Mouse (Mus musculus) CH12.LX (cell line): Measurements from ENCODE around the gene Kif11. TPM values are rescaled to one million over a fixed set of nuclear protein-coding genes. Genes with fewer than 3 reads are reported as not detected.

Source experiments
- DNase-seq: peaks from one replicate; pipeline ENCODE4 v3.0.0-alpha.2; 2013; ENCODE audit errors: extremely low read depth
- H3K27ac ChIP-seq: 2 replicates; pipeline ENCODE4 v1.5.1; 2012; ENCODE audit warnings: low read depth, mild to moderate bottlenecking, control low read depth, moderate library complexity; ENCODE audit not compliant: insufficient read depth
- H3K27me3 ChIP-seq: replicated peaks from 2 replicates; pipeline ENCODE3; 2012; ENCODE audit warnings: inconsistent platforms
- H3K36me3 ChIP-seq, 2 experiments: replicated peaks in 1 of 2; 2 replicates each; pipeline versions ENCODE3 to v1.6.1; 2012; ENCODE audit warnings: inconsistent platforms in 1 of 2, low read length in 1 of 2, mild to moderate bottlenecking in 1 of 2, mixed read lengths in 1 of 2, moderate library complexity in 1 of 2; ENCODE audit not compliant: control insufficient read depth in 1 of 2, insufficient read depth in 1 of 2
- H3K4me1 ChIP-seq, 2 experiments: 2 replicates each; pipeline ENCODE4 v1.6.1; 2012; ENCODE audit warnings: inconsistent platforms in 1 of 2, moderate library complexity in 1 of 2; ENCODE audit not compliant: insufficient read depth in 2 of 2, control insufficient read depth in 1 of 2
- H3K4me2 ChIP-seq: 2 replicates; pipeline ENCODE4 v1.6.1; 2012; ENCODE audit warnings: low read depth, mild to moderate bottlenecking, control low read depth; ENCODE audit not compliant: poor library complexity, insufficient read depth, severe bottlenecking
- H3K4me3 ChIP-seq, 3 experiments: fragments of 150-350 bp in 1 of 3; sonication (generic) in 1 of 3; replicated peaks in 1 of 3; 2 replicates each; pipeline versions ENCODE3 to v1.5.1; 2011 to 2012; ENCODE audit warnings: low read depth in 2 of 3, low read length in 2 of 3, mild to moderate bottlenecking in 2 of 3, moderate library complexity in 2 of 3, control low read depth in 1 of 3, improper control_type of control experiment in 1 of 3, inconsistent platforms in 1 of 3, mixed read lengths in 1 of 3; ENCODE audit not compliant: poor library complexity in 1 of 3
- H3K79me2 ChIP-seq: replicated peaks from 2 replicates; pipeline ENCODE4 v1.6.1; 2012; ENCODE audit warnings: mild to moderate bottlenecking, moderate library complexity; ENCODE audit not compliant: control insufficient read depth, poor library complexity, insufficient read depth, severe bottlenecking; ENCODE audit errors: extremely low read depth
- H3K9ac ChIP-seq: 2 replicates; pipeline ENCODE4 v1.6.1; 2012; ENCODE audit warnings: low read depth, mild to moderate bottlenecking, control low read depth, moderate library complexity; ENCODE audit not compliant: insufficient read depth
- H3K9me3 ChIP-seq: replicated peaks from 2 replicates; pipeline ENCODE3; 2012; ENCODE audit warnings: low read length, inconsistent platforms, mixed read lengths
- BHLHE40 ChIP-seq: IDR thresholded peaks from 2 replicates; pipeline ENCODE4 v1.6.1; 2011; ENCODE audit warnings: mild to moderate bottlenecking, low read depth, low read length, improper control_type of control experiment
- E2F4 ChIP-seq: IDR thresholded peaks from 2 replicates; pipeline ENCODE4 v1.6.1; 2011; ENCODE audit warnings: low read depth, low read length, improper control_type of control experiment; ENCODE audit not compliant: insufficient replicate concordance
- ELF1 ChIP-seq: IDR thresholded peaks from 2 replicates; pipeline ENCODE4 v1.6.1; 2014; ENCODE audit warnings: low read depth, mild to moderate bottlenecking, inconsistent platforms, low read length, improper control_type of control experiment
- EP300 ChIP-seq: IDR thresholded peaks from 2 replicates; pipeline ENCODE4 v1.6.1; 2011; ENCODE audit warnings: low read length, improper control_type of control experiment
- GABPA ChIP-seq: IDR thresholded peaks from 2 replicates; pipeline ENCODE4 v1.6.1; 2012; ENCODE audit warnings: low read depth, low read length, improper control_type of control experiment, inconsistent platforms; ENCODE audit not compliant: insufficient replicate concordance
- JUND ChIP-seq: conservative IDR thresholded peaks from 2 replicates; pipeline ENCODE4 v1.6.1; 2011; ENCODE audit warnings: low read depth, low read length, improper control_type of control experiment
- MAZ ChIP-seq: IDR thresholded peaks from 2 replicates; pipeline ENCODE4 v1.6.1; 2012; ENCODE audit warnings: low read depth, mild to moderate bottlenecking, inconsistent platforms, low read length, improper control_type of control experiment, moderate library complexity
- NELFE ChIP-seq: IDR thresholded peaks from 2 replicates; pipeline ENCODE4 v1.6.1; 2011; ENCODE audit warnings: low read depth, low read length, improper control_type of control experiment
- RAD21 ChIP-seq: IDR thresholded peaks from 2 replicates; pipeline ENCODE4 v1.6.1; 2011; ENCODE audit warnings: low read depth, mild to moderate bottlenecking, low read length, improper control_type of control experiment, moderate library complexity
- SIN3A ChIP-seq: IDR thresholded peaks from 2 replicates; pipeline ENCODE4 v1.6.1; 2012; ENCODE audit warnings: low read length, improper control_type of control experiment, inconsistent platforms
- TBP ChIP-seq: conservative IDR thresholded peaks from 2 replicates; pipeline ENCODE4 v1.6.1; 2011; ENCODE audit warnings: low read depth, low read length, improper control_type of control experiment
- UBTF ChIP-seq: IDR thresholded peaks from 2 replicates; pipeline ENCODE4 v1.6.1; 2012; ENCODE audit warnings: low read depth, mild to moderate bottlenecking, inconsistent platforms, low read length, improper control_type of control experiment, moderate library complexity
- USF2 ChIP-seq: conservative IDR thresholded peaks from 2 replicates; pipeline ENCODE4 v1.6.1; 2011; ENCODE audit warnings: low read depth, low read length, improper control_type of control experiment
- ZC3H11A ChIP-seq: IDR thresholded peaks from 2 replicates; pipeline ENCODE4 v1.6.1; 2012; ENCODE audit warnings: low read depth, mild to moderate bottlenecking, inconsistent platforms, low read length, improper control_type of control experiment
- ZNF384 ChIP-seq: IDR thresholded peaks from 2 replicates; pipeline ENCODE4 v1.6.1; 2012; ENCODE audit warnings: low read depth, low read length, improper control_type of control experiment, inconsistent platforms
- dilution Hi-C: fragments of 300-500 bp; cut with MboI; formaldehyde crosslinking; loops from 2 replicates; pipeline ENCODE4 v1.14.3; 2020; ENCODE audit warnings: low sequenced_read_pairs; ENCODE audit not compliant: extremely low pct_unique_long_range_greater_than_20kb, extremely low pct_ligation_motif_present
- in situ Hi-C: fragments of 300-500 bp; cut with MboI; formaldehyde crosslinking; loops from 3 replicates; pipeline ENCODE4 v1.14.3; 2019; ENCODE audit warnings: low sequenced_read_pairs, low pct_ligation_motif_present, low pct_unique_long_range_greater_than_20kb, mixed read lengths
- polyA plus RNA-seq: library from polyadenylated mRNA; unstranded; fragments of >175 nt; gene quantifications from 2 replicates; pipeline ENCODE4 v1.2.1, GENCODE M21; 2012; ENCODE audit warnings: low read depth; ENCODE audit not compliant: insufficient read length
- total RNA-seq, 2 experiments: library from RNA; depleted of rRNA; stranded (reverse); fragments of 300-350 nt in 1 of 2; fragments of >200 nt in 1 of 2; gene quantifications; 2 replicates each; pipeline ENCODE4 v1.2.3; 2012 to 2014

The Kif11 gene
- total and polyA plus RNA-seq, 3 experiments = 61.7 to 144 (median 67.8) TPM

GRCm38 (mm10) chr19:37466403-37466802, 90.2 kb downstream of the Kif11 start (continued):
- peak; percentile 87 for TF ChIP-seq EP300
- no peak for TF ChIP-seq E2F4
- TF ChIP-seq ELF1 = peak; percentile 26; the same call in 1 of the 2 replicates
- peak; percentile 79 for TF ChIP-seq BHLHE40
- TF ChIP-seq GABPA = no peak
- no peak; the same call in 1 of the 2 replicates for TF ChIP-seq JUND
- TF ChIP-seq ZNF384 = no peak

DNA sequence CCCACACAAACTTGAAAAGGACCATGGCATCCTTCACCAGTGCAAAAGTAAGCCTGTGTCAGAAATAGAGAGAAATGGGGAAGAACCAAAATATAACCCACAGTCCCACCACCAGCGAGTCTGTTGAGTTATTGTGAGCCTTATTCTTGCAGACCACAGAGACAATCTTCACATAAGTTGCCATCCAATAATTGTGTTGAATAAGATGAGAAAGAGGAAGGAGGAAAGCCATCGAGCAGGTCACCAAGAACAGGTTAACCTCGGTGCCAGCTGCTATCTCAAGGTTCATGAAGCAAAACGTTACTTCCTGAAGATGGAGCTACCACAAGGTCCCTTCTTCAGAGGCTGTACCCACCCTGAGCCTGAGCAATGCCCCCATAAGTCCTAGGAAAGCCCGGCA, 90.8 kb downstream of the Kif11 start:
- Histone ChIP-seq H3K9ac (no peak overlapping the region), H3K27ac (no peak overlapping the region), H3K36me3 (no peaks in the 10 kb centered on the region), H3K4me1 (peaks cover 22 to 67% of the 10 kb centered on the region in 2 experiments), H3K4me3 (no peak overlapping the region), H3K27me3 (no peaks in the 10 kb centered on the region), H3K79me2 (no peaks in the 10 kb centered on the region), H3K4me2 (peak overlapping the region; percentile 91), H3K9me3 (peaks cover 5% of the 10 kb centered on the region)
- DNase-seq = peak; percentile 74
- TF ChIP-seq NELFE = no peak
- peak; percentile 78 for TF ChIP-seq TBP
- no peak for TF ChIP-seq E2F4
- in situ Hi-C loops = no loop called here
- dilution Hi-C loops = no loop called here

DNA sequence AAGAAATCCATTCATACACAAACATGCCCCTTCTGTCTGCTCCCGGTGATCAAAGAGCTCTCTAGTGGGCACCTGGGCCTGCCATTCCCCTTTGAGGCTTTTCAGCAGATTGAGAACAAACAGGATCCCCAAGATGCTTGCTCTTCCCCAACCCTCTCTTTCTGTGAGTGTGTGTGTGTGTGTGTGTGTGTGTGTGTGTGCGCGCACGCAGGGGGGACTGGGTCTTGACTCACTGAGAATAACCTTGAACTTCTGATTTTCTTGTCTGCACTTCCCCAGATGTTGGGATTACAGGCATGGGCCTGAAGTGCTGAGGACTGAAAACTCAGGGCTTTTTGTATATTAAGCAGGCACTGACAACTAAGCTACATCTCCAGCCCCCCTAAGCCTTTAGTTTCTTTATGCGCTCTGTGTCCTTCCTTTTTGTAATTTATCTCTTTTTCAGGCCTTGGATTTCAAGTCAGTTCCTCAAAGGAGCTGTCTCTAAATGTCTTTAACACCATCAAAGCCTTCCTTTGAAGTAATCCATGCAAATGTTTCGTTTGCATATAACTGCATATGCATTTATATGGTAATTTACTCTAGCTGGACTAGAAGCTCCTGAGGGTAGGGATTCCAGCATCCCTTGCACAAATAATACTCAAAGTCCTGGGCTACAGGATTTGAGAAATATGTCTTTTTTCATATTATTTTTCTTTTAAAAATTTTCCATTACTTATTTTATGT, 92.8 kb downstream of the Kif11 start:
- dilution Hi-C loops = no loop called here
- no peak overlapping the region for H3K9ac ChIP-seq
- no peaks in the 10 kb centered on the region for H3K79me2 ChIP-seq
- TF ChIP-seq RAD21 (no peak), ZC3H11A (no peak), MAZ (no peak), UBTF (no peak), USF2 (no peak), SIN3A (no peak)
- TF ChIP-seq, all 38 proteins: peak for 0
- in situ Hi-C loops = no loop called here
- Histone ChIP-seq H3K4me2 (no peak overlapping the region), H3K4me1 (peaks cover 29 to 86% of the 10 kb centered on the region in 2 experiments), H3K27me3 (no peaks in the 10 kb centered on the region), H3K27ac (no peak overlapping the region), H3K36me3 (no peaks in the 10 kb centered on the region), H3K4me3 (no peak overlapping the region), H3K9me3 (no peaks in the 10 kb centered on the region)
- no peak for DNase-seq

Other genes with a start within 250 kb of the Kif11 start
- gene March5, start 168.9 kb upstream of the Kif11 start, total RNA-seq (2012; rRNA removed) = 111 and 137 TPM in 2 replicates
- gene March5, start 168.9 kb upstream of the Kif11 start, total RNA-seq (2014; rRNA removed) = 160 TPM in 2 replicates
- 118 and 130 TPM in 2 replicates for gene March5, start 168.9 kb upstream of the Kif11 start, polyA plus RNA-seq
- gene Cpeb3, start 167.8 kb upstream of the Kif11 start, total RNA-seq (2012; rRNA removed) = 3.0 and 3.1 TPM in 2 replicates
- gene Cpeb3, start 167.8 kb upstream of the Kif11 start, total RNA-seq (2014; rRNA removed) = 1.2 and 1.5 TPM in 2 replicates
- 1.4 and 1.5 TPM in 2 replicates for gene Cpeb3, start 167.8 kb upstream of the Kif11 start, polyA plus RNA-seq
- gene Ide, start 38.6 kb upstream of the Kif11 start, total RNA-seq (2012; rRNA removed) = 56.0 and 62.2 TPM in 2 replicates
- gene Ide, start 38.6 kb upstream of the Kif11 start, total RNA-seq (2014; rRNA removed) = 74.4 and 79.5 TPM in 2 replicates
- 116 and 124 TPM in 2 replicates for gene Ide, start 38.6 kb upstream of the Kif11 start, polyA plus RNA-seq
- 7.3 and 7.6 TPM in 2 replicates for gene Hhex, start 58.4 kb downstream of the Kif11 start, total RNA-seq (2012; rRNA removed)
- gene Hhex, start 58.4 kb downstream of the Kif11 start, total RNA-seq (2014; rRNA removed) = 9.1 and 11.0 TPM in 2 replicates
- 40.2 and 42.0 TPM in 2 replicates for gene Hhex, start 58.4 kb downstream of the Kif11 start, polyA plus RNA-seq
- 6.8 and 8.0 TPM in 2 replicates for gene Exoc6, start 174.0 kb downstream of the Kif11 start, total RNA-seq (2012; rRNA removed)
- gene Exoc6, start 174.0 kb downstream of the Kif11 start, total RNA-seq (2014; rRNA removed) = 18.5 and 18.7 TPM in 2 replicates
- gene Exoc6, start 174.0 kb downstream of the Kif11 start, polyA plus RNA-seq = 10.8 and 12.1 TPM in 2 replicates